In the genomic region with DNA sequence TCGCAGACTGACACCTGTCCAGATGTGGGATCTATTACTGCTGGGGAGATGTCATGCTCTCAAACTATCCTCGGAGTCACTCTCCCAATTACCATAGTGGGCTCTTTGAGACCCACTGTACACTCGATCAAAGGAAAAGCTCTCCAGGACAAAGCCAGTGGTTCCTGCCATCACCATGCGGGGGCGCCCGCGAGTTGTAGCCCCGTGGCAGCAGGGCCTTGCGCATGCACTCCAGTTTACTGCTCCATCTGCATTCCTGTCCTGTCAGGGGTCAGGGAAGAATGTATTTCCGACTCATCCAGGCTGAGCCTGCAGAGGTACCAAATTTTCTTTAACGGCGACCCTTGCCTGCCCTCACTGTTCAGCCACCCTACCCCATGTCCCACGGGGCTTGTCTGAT, we compare ENCODE assay signal across 13 mouse cellular contexts. TPM values are rescaled to one million over a fixed set of nuclear protein-coding genes. Genes with fewer than 3 reads are reported as not detected.
DNase-seq lines count a peak whose midpoint lies in the region; ATAC-seq and TF ChIP-seq lines count a peak whose summit lies in the region.
"Had no signal": no experiment of that assay in that cellular context is flagged by ENCODE, and none has a peak within 500 bp of the region (broad histone marks: within the 10 kb centered on the region; RNA-seq: fewer than 3 reads in every experiment).

No protein-coding gene starts in this region.

- 69% methylated on average over 13 of the region's 13 CpGs for WGBS in liver, adult 2 months
- WGBS in liver, embryonic 12.5 days (ENCODE audit: insufficient replicate concordance), result 55% methylated on average over 13 of the region's 13 CpGs
- 77% methylated on average over 13 of the region's 13 CpGs for WGBS in midbrain, embryonic 15.5 days

- no peaks in the 10 kb centered on the region for H3K9me3 ChIP-seq in liver, embryonic 12.5 days (replicated peaks)
- H3K9me3 ChIP-seq in midbrain, embryonic 15.5 days, result no peaks in the 10 kb centered on the region

- H3K9ac ChIP-seq in liver, adult 2 months (ENCODE audit: low read depth, low read length), result no peak overlapping the region
- no peak overlapping the region for H3K9ac ChIP-seq in liver, embryonic 12.5 days
- no peak overlapping the region for H3K9ac ChIP-seq in midbrain, embryonic 15.5 days

- H3K4me2 ChIP-seq in liver, embryonic 12.5 days, result no peak overlapping the region
- H3K4me2 ChIP-seq in midbrain, embryonic 15.5 days, result no peak overlapping the region

- no peaks in the 10 kb centered on the region for H3K79me2 ChIP-seq in liver, adult 2 months (ENCODE audit: control insufficient read depth, insufficient read depth, low read length)

- H3K4me3 ChIP-seq in liver, adult 2 months (ENCODE audit: insufficient read depth, low read depth, low read length), result no peak overlapping the region
- H3K4me3 ChIP-seq in liver, embryonic 12.5 days, result no peak overlapping the region
- no peak overlapping the region for H3K4me3 ChIP-seq in midbrain, embryonic 15.5 days
- H3K4me3 ChIP-seq: megakaryocyte, embryonic 14.5 days had no signal

- peak; percentile 34 for DNase-seq in adrenal gland, postnatal 10 days
- no peak for DNase-seq in adrenal gland, adult 8-10 months
- DNase-seq in liver, adult 2 months (ENCODE audit: extremely low read depth, low read depth, low spot score), result no peak
- peak; percentile 53 to 56 for DNase-seq in B cell, adult 2 months
- no peak for DNase-seq in brain, embryonic 14.5 days (ENCODE audit: low read depth)
- DNase-seq: heart, postnatal 36 days; left cerebral cortex, postnatal 4 days had no signal

- H3K4me1 ChIP-seq in liver, adult 2 months (ENCODE audit: control insufficient read depth, insufficient read depth, low read length), result no peaks in the 10 kb centered on the region
- peaks cover 9% of the 10 kb centered on the region for H3K4me1 ChIP-seq in liver, embryonic 12.5 days
- H3K4me1 ChIP-seq in midbrain, embryonic 15.5 days, result no peaks in the 10 kb centered on the region

- TF ChIP-seq CTCF in liver, adult 2 months (IDR thresholded peaks at IDR 0.05; ENCODE audit: low read depth, low read length), result peak; percentile 54
- peak; percentile 10; the same call in 1 of the 2 replicates for TF ChIP-seq CTCF in brain, embryonic 14.5 days (IDR thresholded peaks at IDR 0.05; ENCODE audit: borderline replicate concordance, extremely low read depth, insufficient read depth, insufficient read length)

- TF ChIP-seq POLR2A in liver, adult 2 months (IDR thresholded peaks at IDR 0.05; ENCODE audit: extremely low read depth, insufficient read depth, low read length), result no peak
- TF ChIP-seq POLR2A in brain, embryonic 14.5 days (IDR thresholded peaks at IDR 0.05; ENCODE audit: borderline replicate concordance, extremely low read depth, insufficient read depth, insufficient read length, poor library complexity, severe bottlenecking), result no peak

- no peaks in the 10 kb centered on the region for H3K36me3 ChIP-seq in liver, adult 2 months (ENCODE audit: control insufficient read depth, insufficient read depth, low read length)
- H3K36me3 ChIP-seq in liver, embryonic 12.5 days, result no peaks in the 10 kb centered on the region
- H3K36me3 ChIP-seq in midbrain, embryonic 15.5 days (replicated peaks), result no peaks in the 10 kb centered on the region

- no peak overlapping the region for H3K27ac ChIP-seq in liver, adult 2 months (replicated peaks; ENCODE audit: insufficient read depth, low read depth, low read length)
- no peak overlapping the region for H3K27ac ChIP-seq in liver, embryonic 12.5 days
- no peak overlapping the region for H3K27ac ChIP-seq in midbrain, embryonic 15.5 days

- no peaks in the 10 kb centered on the region for H3K27me3 ChIP-seq in liver, adult 2 months (ENCODE audit: control insufficient read depth, insufficient read depth, low read length)
- H3K27me3 ChIP-seq in liver, embryonic 12.5 days (replicated peaks), result peaks cover 6% of the 10 kb centered on the region
- H3K27me3 ChIP-seq in midbrain, embryonic 15.5 days (replicated peaks), result no peaks in the 10 kb centered on the region

- ATAC-seq in liver, embryonic 12.5 days, result no peak
- no peak for ATAC-seq in midbrain, embryonic 15.5 days (replicated peaks)
- no peak for ATAC-seq in erythroblast, adult 5-6 weeks (replicated peaks; ENCODE audit: low FRiP score, poor library complexity, severe bottlenecking)

RNA-seq across cellular contexts. Expression of a gene that starts 6.6 kb away (rescaled TPM):
- total RNA-seq in adrenal gland, postnatal 10 days (2021), result 10 to 100 TPM; 13.2 to 14.6 TPM
- total RNA-seq in adrenal gland, adult 8-10 months (2022), result 1 to 10 TPM; 2.8 to 6.9 (median 5.4) TPM
- 0.34 and 0.55 TPM in 2 replicates for total RNA-seq in liver, adult 2 months (2014; rRNA removed)
- 1.3 and 2.1 TPM in 2 replicates for polyA plus RNA-seq in liver, adult 2 months (2012; rRNA removed)
- 6.9 TPM in 2 replicates for polyA plus RNA-seq in liver, embryonic 12.5 days (2016; fragmentation: Nextera tagmentation; extraction: Ambion mirVana)
- polyA plus RNA-seq in brain, embryonic 14.5 days (2012; rRNA removed), result 0.06 and 0.11 TPM in 2 replicates
- polyA plus RNA-seq in midbrain, embryonic 15.5 days (2015; fragmentation: Nextera tagmentation; extraction: Ambion mirVana), result not detected in 2 replicates
- total RNA-seq in erythroblast, adult 5-6 weeks (2015; ENCODE audit: low replicate concordance), result not detected in 2 replicates
- 0.14 TPM in 1 of 2 replicates, not detected in the other for total RNA-seq in erythroblast, adult 5-6 weeks (2017; ENCODE audit: low replicate concordance)
- total RNA-seq: left cerebral cortex, postnatal 4 days had no signal
- polyA plus RNA-seq: neural tube, embryonic 14.5 days had no signal

RNA-seq across cellular contexts. Expression of a gene that starts 9.4 kb away (rescaled TPM):
- under 1 TPM; 0.39 to 0.45 TPM for total RNA-seq in adrenal gland, postnatal 10 days (2021)
- total RNA-seq in adrenal gland, adult 8-10 months (2022), result under 1 TPM in 1 of 4 experiments, not detected in 3; 0.41 TPM
- total RNA-seq in liver, adult 2 months (2014; rRNA removed), result not detected in 2 replicates
- polyA plus RNA-seq in liver, adult 2 months (2012; rRNA removed), result not detected in 2 replicates
- 0.13 and 0.14 TPM in 2 replicates for polyA plus RNA-seq in liver, embryonic 12.5 days (2016; fragmentation: Nextera tagmentation; extraction: Ambion mirVana)
- polyA plus RNA-seq in brain, embryonic 14.5 days (2012; rRNA removed), result 0.26 and 0.40 TPM in 2 replicates
- not detected in 2 replicates for polyA plus RNA-seq in midbrain, embryonic 15.5 days (2015; fragmentation: Nextera tagmentation; extraction: Ambion mirVana)
- total RNA-seq in erythroblast, adult 5-6 weeks (2015; ENCODE audit: low replicate concordance), result not detected in 2 replicates
- not detected in 2 replicates for total RNA-seq in erythroblast, adult 5-6 weeks (2017; ENCODE audit: low replicate concordance)
- total RNA-seq: gastrocnemius, adult 18-20 months; heart, postnatal 36 days; left cerebral cortex, postnatal 4 days had no signal
- polyA plus RNA-seq: neural tube, embryonic 14.5 days had no signal

RNA-seq across cellular contexts. Expression of a gene that starts 38.9 kb away (rescaled TPM):
- total RNA-seq in adrenal gland, postnatal 10 days (2021), result 10 to 100 TPM in 1 of 2 experiments, 1 to 10 TPM in 1; 8.4 to 13.7 TPM
- 10 to 100 TPM; 15.0 to 39.0 (median 29.5) TPM for total RNA-seq in adrenal gland, adult 8-10 months (2022)
- total RNA-seq in liver, adult 2 months (2014; rRNA removed), result 1.0 and 2.1 TPM in 2 replicates
- 0.70 and 2.0 TPM in 2 replicates for polyA plus RNA-seq in liver, adult 2 months (2012; rRNA removed)
- polyA plus RNA-seq in liver, embryonic 12.5 days (2016; fragmentation: Nextera tagmentation; extraction: Ambion mirVana), result 1.5 and 1.6 TPM in 2 replicates
- polyA plus RNA-seq in brain, embryonic 14.5 days (2012; rRNA removed), result 9.5 and 18.1 TPM in 2 replicates
- 22.0 and 22.8 TPM in 2 replicates for polyA plus RNA-seq in midbrain, embryonic 15.5 days (2015; fragmentation: Nextera tagmentation; extraction: Ambion mirVana)
- total RNA-seq in erythroblast, adult 5-6 weeks (2015; ENCODE audit: low replicate concordance), result 1.9 and 3.3 TPM in 2 replicates
- total RNA-seq in erythroblast, adult 5-6 weeks (2017; ENCODE audit: low replicate concordance), result 4.3 TPM in 2 replicates

RNA-seq across cellular contexts. Expression of a gene that starts 50.3 kb away (rescaled TPM):
- total RNA-seq in adrenal gland, postnatal 10 days (2021), result 10 to 100 TPM; 16.6 to 19.2 TPM
- total RNA-seq in adrenal gland, adult 8-10 months (2022), result 10 to 100 TPM; 13.0 to 17.6 (median 16.9) TPM
- 1.0 and 1.9 TPM in 2 replicates for total RNA-seq in liver, adult 2 months (2014; rRNA removed)
- 4.3 and 7.1 TPM in 2 replicates for polyA plus RNA-seq in liver, adult 2 months (2012; rRNA removed)
- 11.3 and 12.5 TPM in 2 replicates for polyA plus RNA-seq in liver, embryonic 12.5 days (2016; fragmentation: Nextera tagmentation; extraction: Ambion mirVana)
- polyA plus RNA-seq in brain, embryonic 14.5 days (2012; rRNA removed), result 26.7 and 28.4 TPM in 2 replicates
- 26.8 and 27.5 TPM in 2 replicates for polyA plus RNA-seq in midbrain, embryonic 15.5 days (2015; fragmentation: Nextera tagmentation; extraction: Ambion mirVana)
- 3.8 and 22.1 TPM in 2 replicates for total RNA-seq in erythroblast, adult 5-6 weeks (2015; ENCODE audit: low replicate concordance)
- total RNA-seq in erythroblast, adult 5-6 weeks (2017; ENCODE audit: low replicate concordance), result 2.3 TPM in 1 of 2 replicates, not detected in the other

Comparison
In these comparisons a context has a peak if more than half of its experiments do, and no peak if none do; other contexts are left out.
1. DNase-seq: peak in adrenal gland, postnatal 10 days (single experiment) and B cell, adult 2 months (2 of 2); none in adrenal gland, adult 8-10 months (single experiment), liver, adult 2 months (single experiment) and brain, embryonic 14.5 days (single experiment).